Mouse (Mus musculus) liver, embryonic 15.5 days (tissue): Measurements from ENCODE around the gene Gm21987. TPM values are rescaled to one million over a fixed set of nuclear protein-coding genes. Genes with fewer than 3 reads are reported as not detected.
"Not testable (repeated sequence)": the region's sequence is repeated elsewhere in the genome, so short reads cannot be mapped to it uniquely, and the experiment has no call there.

Source experiments
- ATAC-seq: fragments of 200-750 bp; cut with Nextera tagmentation; 2 replicates; pipeline ENCODE4 v1.8.0; 2017; ENCODE audit warnings: moderate number of reproducible peaks, mild to moderate bottlenecking, moderate library complexity; ENCODE audit not compliant: insufficient read depth
- H3K27ac ChIP-seq: fragments of 300-500 bp; sonication (generic); replicated peaks from 2 replicates; pipeline ENCODE4 v1.5.1; 2015; ENCODE audit warnings: mild to moderate bottlenecking, inconsistent platforms
- H3K27me3 ChIP-seq: fragments of 300-500 bp; sonication (generic); 2 replicates; pipeline ENCODE4 v1.6.1; 2015; ENCODE audit warnings: mild to moderate bottlenecking, inconsistent platforms
- H3K36me3 ChIP-seq: fragments of 300-500 bp; sonication (generic); replicated peaks from 2 replicates; pipeline ENCODE4 v1.6.1; 2015; ENCODE audit warnings: moderate library complexity, mild to moderate bottlenecking, inconsistent platforms
- H3K4me1 ChIP-seq: fragments of 300-500 bp; sonication (generic); replicated peaks from 2 replicates; pipeline ENCODE4 v1.6.1; 2015; ENCODE audit warnings: inconsistent platforms
- H3K4me2 ChIP-seq: fragments of 300-500 bp; sonication (generic); 2 replicates; pipeline ENCODE4 v1.6.1; 2015; ENCODE audit warnings: moderate library complexity, mild to moderate bottlenecking, inconsistent platforms
- H3K4me3 ChIP-seq: fragments of 300-500 bp; sonication (generic); replicated peaks from 2 replicates; pipeline ENCODE4 v1.5.1; 2015; ENCODE audit warnings: mild to moderate bottlenecking, inconsistent platforms
- H3K9ac ChIP-seq: fragments of 300-500 bp; sonication (generic); 2 replicates; pipeline ENCODE4 v1.6.1; 2015; ENCODE audit warnings: moderate library complexity, mild to moderate bottlenecking, inconsistent platforms
- H3K9me3 ChIP-seq: fragments of 300-500 bp; sonication (generic); replicated peaks from 2 replicates; pipeline ENCODE4 v1.6.1; 2016; ENCODE audit warnings: inconsistent platforms
- WGBS: fragments of 180-500 bp; shearing (Covaris S2); methylation state at CpG from one replicate; pipeline ENCODE4 v1.1.7; 2015; ENCODE audit warnings: mixed read lengths; ENCODE audit not compliant: insufficient replicate concordance; 5-methylcytosine and 5-hydroxymethylcytosine counted together
- polyA plus RNA-seq: library from polyadenylated mRNA; unstranded; fragments of >200 nt; fragmentation: Nextera tagmentation; extraction: Ambion mirVana; gene quantifications from 2 replicates; pipeline ENCODE4 v1.2.1, GENCODE M21; 2015

The Gm21987 gene
- polyA plus RNA-seq, 1 experiment from 2014 or later: not detected

DNA sequence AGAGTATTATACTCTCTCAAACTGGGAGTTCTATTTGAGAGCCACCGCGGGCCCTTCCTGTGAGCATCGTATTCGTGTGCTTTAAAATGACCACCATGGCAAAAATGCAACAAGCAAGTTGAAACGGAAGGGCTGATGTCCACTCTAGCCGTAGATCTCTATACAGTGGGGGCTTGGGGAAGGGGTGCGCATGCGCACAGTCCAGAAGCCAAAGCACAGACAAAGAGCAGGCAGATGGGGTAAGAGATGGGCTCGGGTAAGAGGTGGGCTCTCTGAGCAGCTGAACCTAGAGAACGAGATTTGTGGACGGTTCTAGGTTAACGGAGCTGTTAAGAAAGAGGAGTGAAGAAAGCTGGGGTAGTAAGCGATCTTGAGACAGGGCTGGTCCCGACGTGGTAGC lies 22.5 kb upstream of the Gm21987 start:
- Histone ChIP-seq H3K36me3 (no peaks in the 10 kb centered on the region), H3K27ac (no peak overlapping the region), H3K4me1 (no peaks in the 10 kb centered on the region), H3K9me3 (no peaks in the 10 kb centered on the region), H3K4me3 (no peak overlapping the region), H3K9ac (no peak overlapping the region), H3K4me2 (no peak overlapping the region), H3K27me3 (no peaks in the 10 kb centered on the region)
- no peak for ATAC-seq
- 78% methylated on average over 15 of the region's 15 CpGs for WGBS

DNA sequence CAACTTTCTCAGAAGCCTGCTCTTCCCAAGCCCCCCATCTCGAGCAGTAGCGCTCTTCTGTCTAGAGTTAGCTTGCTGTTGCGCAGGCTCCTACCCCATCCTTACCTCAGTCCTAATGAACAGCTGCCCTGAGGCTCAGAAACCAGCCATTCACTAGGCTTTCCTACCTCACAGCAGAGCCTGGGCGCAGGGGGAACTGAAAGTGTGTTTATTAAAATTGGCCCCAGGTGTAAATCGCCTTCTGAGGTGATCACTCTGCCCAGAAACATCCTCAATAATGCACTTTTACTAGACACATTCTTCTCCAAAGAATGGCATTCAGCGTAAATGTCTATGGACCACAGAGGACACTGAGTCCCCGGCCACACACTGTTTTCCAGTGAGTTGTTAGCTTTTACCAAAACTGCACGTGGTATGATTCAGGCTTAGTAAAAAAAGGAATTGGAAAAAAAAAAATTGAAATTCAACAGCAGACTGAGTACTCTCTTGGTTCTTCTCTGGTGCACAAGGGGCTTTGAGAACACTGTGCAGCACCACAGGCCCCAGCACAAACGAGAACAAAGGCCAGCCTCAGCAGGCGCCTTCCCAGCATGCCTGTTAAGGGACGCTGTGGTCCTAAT lies 20.0 kb upstream of the Gm21987 start:
- H3K27me3 ChIP-seq: no peaks in the 10 kb centered on the region
- no peaks in the 10 kb centered on the region for H3K9me3 ChIP-seq
- no peaks in the 10 kb centered on the region for H3K36me3 ChIP-seq
- H3K4me3 ChIP-seq: no peak overlapping the region
- ATAC-seq: no peak
- no peak overlapping the region for H3K9ac ChIP-seq
- no peak overlapping the region for H3K4me2 ChIP-seq
- H3K27ac ChIP-seq: no peak overlapping the region
- no peaks in the 10 kb centered on the region for H3K4me1 ChIP-seq
- 69% methylated on average over 11 of the region's 11 CpGs for WGBS

DNA sequence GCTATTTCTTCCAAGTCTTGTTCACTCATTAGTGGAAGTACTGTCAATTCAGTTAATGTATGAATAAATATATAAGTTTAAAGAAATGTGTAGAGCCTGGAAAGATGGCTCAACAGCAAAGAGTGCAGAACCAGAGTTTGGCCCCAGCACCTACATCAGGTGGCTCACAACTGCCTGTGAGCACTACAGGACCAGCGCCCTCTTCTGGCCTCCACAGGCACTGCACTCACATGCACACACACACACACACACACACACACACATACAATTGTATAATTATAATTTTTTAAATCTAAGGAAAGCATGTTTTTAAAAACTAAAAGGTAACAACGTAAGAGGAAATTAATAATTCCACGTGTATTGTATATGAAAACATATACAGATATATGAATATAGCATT lies 17.5 kb upstream of the Gm21987 start:
- no peaks in the 10 kb centered on the region for H3K9me3 ChIP-seq
- H3K27me3 ChIP-seq: no peaks in the 10 kb centered on the region
- H3K4me2 ChIP-seq: no peak overlapping the region
- H3K27ac ChIP-seq: no peak overlapping the region
- no peak overlapping the region for H3K9ac ChIP-seq
- H3K4me1 ChIP-seq: 0 out of 2 replicates have a peak, but pooled peaks cover 3% of the 10 kb centered on the region
- no peaks in the 10 kb centered on the region for H3K36me3 ChIP-seq
- no peak overlapping the region for H3K4me3 ChIP-seq
- WGBS: 66% methylated on average over 3 of the region's 3 CpGs
- ATAC-seq: no peak

DNA sequence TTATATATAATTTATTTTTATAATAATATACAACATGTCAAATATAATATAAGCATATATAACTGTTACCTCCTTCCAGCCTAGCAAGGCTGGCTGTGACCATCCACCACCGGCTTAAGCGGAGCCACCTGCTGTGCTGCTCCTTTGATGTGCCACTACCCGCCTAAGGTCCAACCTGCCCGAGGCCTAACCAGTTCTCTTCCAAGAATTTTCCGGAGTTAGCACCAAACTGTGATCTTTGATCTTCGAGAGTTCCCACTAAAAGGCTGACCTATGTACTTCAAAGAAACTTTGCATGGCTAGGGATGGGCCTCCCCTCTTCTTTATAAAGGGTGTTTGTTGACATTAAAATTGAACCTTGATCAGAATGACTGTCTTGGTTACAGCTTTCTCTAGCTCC lies 12.4 kb upstream of the Gm21987 start:
- H3K4me1 ChIP-seq: 0 out of 2 replicates have a peak, but pooled peaks cover 3% of the 10 kb centered on the region
- H3K27ac ChIP-seq: no peak overlapping the region
- no peak for ATAC-seq
- H3K4me3 ChIP-seq: no peak overlapping the region
- no peaks in the 10 kb centered on the region for H3K36me3 ChIP-seq
- 50% methylated on average over 6 of the region's 6 CpGs for WGBS
- H3K27me3 ChIP-seq: no peaks in the 10 kb centered on the region
- H3K9me3 ChIP-seq: no peaks in the 10 kb centered on the region
- no peak overlapping the region for H3K9ac ChIP-seq
- H3K4me2 ChIP-seq: no peak overlapping the region

DNA sequence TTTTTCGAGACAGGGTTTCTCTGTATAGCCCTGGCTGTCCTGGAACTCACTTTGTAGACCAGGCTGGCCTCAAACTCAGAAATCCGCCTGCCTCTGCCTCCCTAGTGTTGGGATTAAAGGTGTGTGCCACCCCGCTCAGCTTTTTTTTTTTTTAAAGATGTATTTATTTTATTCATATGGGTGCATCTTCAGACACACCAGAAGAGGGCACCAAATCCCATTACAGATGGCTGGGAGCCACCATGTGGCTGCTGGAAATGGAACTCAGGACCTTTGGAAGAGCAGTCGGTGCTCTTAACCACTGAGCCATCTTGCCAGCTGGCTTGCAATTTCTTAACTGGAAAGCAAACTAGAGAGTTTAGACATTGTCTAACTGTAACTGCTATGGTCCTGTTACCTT lies 8.8 kb upstream of the Gm21987 start:
- not testable (repeated sequence) for ATAC-seq, H3K4me3 ChIP-seq, H3K36me3 ChIP-seq, H3K27ac ChIP-seq, H3K9ac ChIP-seq, H3K9me3 ChIP-seq, H3K4me2 ChIP-seq
- Histone ChIP-seq H3K27me3 (peaks cover 11% of the 10 kb centered on the region), H3K4me1 (peaks cover 12% of the 10 kb centered on the region)
- 67% methylated on average over 4 of the region's 4 CpGs for WGBS

DNA sequence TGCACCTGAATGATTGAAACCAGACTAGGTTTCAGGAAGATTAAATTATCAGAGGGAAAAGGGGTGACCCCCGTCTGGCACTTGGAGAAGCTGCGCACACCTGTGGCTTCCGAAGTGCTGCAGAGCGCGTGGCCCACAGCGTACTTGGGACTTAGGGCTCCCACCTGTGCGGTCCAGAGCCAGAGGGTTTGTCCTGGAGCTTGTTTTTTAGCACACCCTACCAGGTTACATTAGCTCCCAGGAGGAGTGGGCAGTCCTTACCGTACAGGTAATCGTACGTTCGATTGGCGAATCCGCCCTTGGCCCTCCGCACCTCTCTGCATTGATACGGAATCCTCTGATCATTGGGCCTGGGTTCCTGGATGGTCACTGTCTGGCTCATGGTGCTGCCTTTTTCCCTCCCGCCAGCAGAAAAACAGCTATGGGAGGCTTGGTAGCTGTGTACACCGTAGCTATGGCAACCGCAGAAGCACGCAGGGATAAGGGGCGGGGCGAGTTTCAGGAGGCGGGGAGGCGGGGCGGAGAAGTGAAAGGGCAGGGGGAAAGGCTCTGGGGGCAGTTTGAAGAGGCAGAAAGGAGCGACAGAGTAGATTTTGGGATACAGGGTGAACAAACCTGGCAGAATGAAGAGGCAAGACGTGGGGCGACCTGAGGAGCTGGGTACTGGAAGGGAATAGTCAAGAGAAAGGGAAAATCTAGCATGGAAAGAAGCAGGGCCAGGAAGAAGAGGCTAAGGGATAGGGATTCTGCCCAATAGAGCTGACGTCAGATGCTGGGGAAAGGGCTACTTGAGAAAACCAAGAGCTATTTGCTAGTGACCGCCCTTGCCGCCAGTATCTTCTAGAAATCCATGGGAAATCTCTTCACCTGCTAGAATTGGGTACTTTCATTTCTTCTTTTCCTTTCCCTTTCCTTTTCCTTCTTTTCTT lies 5.2 kb upstream of the Gm21987 start, which contains the start of gene Maats1:
Gene Maats1 (minus strand): TSS at position 748 of the 929 bp plus-strand sequence.
- Histone ChIP-seq H3K9ac (no peak within 1 kb of the TSS), H3K4me3 (peak within 1 kb of the TSS; percentile 35), H3K4me2 (peak within 1 kb of the TSS; percentile 59), H3K4me1 (peaks cover 18% of the 10 kb centered on the region), H3K27ac (no peak within 1 kb of the TSS), H3K9me3 (no peaks in the 10 kb centered on the region), H3K36me3 (no peaks in the 10 kb centered on the region), H3K27me3 (peaks cover 11% of the 10 kb centered on the region)
- 19% methylated on average over 30 of the region's 30 CpGs for WGBS
- ATAC-seq: peak; percentile 25; the same call in 1 of the 2 replicates

DNA sequence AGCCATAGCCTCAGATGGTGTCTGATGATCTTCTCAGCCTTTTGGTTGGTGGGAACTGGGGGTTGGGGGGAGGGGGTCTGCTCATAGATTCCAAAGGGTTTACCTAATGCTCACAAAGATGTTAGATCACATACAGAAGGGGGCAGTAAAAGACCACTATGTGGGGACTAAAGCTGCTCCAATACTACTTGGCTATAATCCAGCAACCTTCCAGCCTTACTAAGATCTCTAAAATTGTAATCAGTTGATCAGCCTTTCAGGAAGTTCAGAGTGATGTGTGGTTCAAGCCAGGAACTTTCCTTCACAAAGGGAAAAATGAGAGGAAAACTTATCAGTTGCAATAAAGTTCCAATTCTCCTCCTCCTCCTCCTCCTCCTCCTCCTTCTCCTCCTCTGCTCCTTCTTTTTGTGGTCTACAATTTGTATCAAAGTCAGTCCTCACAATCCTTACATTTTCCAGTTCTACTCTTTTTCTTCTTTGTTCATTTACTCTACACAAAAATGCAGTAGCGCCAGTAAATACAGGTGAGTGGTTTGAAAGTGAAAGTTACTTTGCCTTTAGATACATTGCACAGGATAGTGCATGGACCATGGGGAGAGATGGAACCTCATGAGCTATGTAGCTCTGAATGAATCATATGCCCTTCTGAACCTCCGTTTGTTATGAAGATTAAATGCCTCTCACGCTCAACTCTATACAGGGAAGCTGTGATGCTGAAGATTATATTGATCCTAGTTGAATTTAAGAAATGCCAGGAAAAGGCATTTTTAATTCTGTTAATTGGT lies 1.7 kb upstream of the Gm21987 start:
- peaks cover 43% of the 10 kb centered on the region for H3K4me1 ChIP-seq
- H3K27ac ChIP-seq: no peak overlapping the region
- WGBS: 68% methylated on average over 3 of the region's 3 CpGs
- no peak overlapping the region for H3K9ac ChIP-seq
- H3K4me3 ChIP-seq: no peak overlapping the region
- ATAC-seq: no peak
- H3K4me2 ChIP-seq: no peak overlapping the region
- peaks cover 12% of the 10 kb centered on the region for H3K36me3 ChIP-seq
- H3K9me3 ChIP-seq: no peaks in the 10 kb centered on the region
- peaks cover 11% of the 10 kb centered on the region for H3K27me3 ChIP-seq

DNA sequence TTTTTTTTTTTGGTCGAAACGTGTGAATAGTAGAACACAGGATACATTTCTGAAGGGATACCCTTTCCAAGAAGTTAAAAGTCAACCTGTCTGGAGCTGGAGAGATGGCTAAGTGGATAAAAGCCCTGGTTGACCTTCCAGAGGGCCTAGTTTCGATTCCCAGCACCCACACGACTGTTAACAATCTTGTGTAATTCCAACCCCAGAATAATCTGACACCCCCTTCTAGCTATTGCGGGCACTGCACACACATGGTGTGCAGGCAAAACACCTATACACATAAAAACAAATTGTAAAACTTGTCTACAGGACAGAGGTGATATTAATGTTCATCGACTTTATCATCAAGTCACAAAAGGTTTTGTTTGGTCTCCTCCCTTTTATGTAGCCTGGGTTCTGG lies 748 bp downstream of the Gm21987 start:
- peak overlapping the region; percentile 95 for H3K4me3 ChIP-seq
- peak overlapping the region; percentile 88 for H3K9ac ChIP-seq
- peaks cover 36% of the 10 kb centered on the region for H3K36me3 ChIP-seq
- no peak for ATAC-seq
- H3K27me3 ChIP-seq: no peaks in the 10 kb centered on the region
- no peaks in the 10 kb centered on the region for H3K9me3 ChIP-seq
- peak overlapping the region; percentile 75 for H3K4me2 ChIP-seq
- 26% methylated on average over 6 of the region's 6 CpGs for WGBS
- H3K4me1 ChIP-seq: peaks cover 56% of the 10 kb centered on the region
- H3K27ac ChIP-seq: peak overlapping the region; percentile 60

DNA sequence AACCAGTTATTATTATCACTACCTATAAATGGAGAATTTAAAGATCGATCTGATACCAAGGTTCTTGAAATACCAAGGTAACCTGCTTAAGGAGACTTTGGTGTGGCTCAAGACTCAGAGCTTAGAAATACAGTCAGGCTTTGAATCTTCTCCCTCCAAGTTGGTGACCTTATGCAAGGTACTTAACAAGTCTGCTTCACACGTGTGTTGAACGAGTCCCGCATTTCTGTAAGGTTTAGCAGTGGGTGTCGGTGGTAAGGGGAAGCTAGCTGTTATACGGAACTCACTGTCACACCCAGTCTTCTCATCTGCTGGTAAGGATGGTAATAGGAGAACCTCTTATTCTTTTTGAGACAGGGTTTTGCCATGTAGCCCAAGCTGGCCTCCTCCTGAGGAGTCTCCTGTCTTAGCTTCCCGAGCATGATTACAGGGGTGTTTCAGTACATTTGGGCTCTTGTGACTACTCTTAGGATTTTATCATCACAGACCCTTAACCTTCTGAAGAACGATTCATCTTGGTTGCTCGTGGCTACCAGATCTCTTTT lies 1.4 kb downstream of the Gm21987 start:
- peak overlapping the region; percentile 95 for H3K4me3 ChIP-seq

DNA sequence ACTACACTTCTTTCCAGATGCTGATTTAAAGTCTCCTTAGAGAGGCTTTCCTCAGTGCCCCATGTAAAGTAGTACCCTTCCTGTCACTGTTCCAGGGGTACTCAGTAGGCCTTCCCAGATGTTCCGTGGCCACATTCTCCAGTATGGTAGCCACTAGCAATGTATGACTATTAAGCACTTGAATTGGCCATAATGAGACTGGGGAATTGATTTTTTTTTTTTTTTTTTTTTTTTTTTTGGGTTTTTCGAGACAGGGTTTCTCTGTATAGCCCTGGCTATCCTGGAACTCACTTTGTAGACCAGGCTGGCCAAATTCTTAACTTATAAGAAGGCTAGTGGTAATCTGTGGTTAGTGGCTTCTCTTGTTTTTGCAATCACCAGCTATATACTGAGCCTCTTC lies 3.0 kb downstream of the Gm21987 start:
- Histone ChIP-seq H3K27me3 (no peaks in the 10 kb centered on the region), H3K4me2 (peak overlapping the region; percentile 75), H3K9me3 (no peaks in the 10 kb centered on the region), H3K9ac (peak overlapping the region; percentile 16), H3K4me3 (peak overlapping the region; percentile 15), H3K4me1 (peaks cover 60% of the 10 kb centered on the region), H3K36me3 (peaks cover 48% of the 10 kb centered on the region), H3K27ac (peak overlapping the region; percentile 77)
- 78% methylated on average over 2 of the region's 2 CpGs for WGBS
- no peak for ATAC-seq

More for the DNA sequence above, 1.4 kb downstream of the Gm21987 start:
- Histone ChIP-seq H3K4me2 (peak overlapping the region; percentile 75), H3K4me1 (peaks cover 56% of the 10 kb centered on the region), H3K36me3 (peaks cover 40% of the 10 kb centered on the region), H3K9ac (peak overlapping the region; percentile 45), H3K27ac (peak overlapping the region; percentile 60), H3K9me3 (no peaks in the 10 kb centered on the region), H3K27me3 (no peaks in the 10 kb centered on the region)
- WGBS: 45% methylated on average over 9 of the region's 9 CpGs
- no peak for ATAC-seq
